Mouse (Mus musculus) small intestine, adult 2 months (tissue): ENCODE measurements at regions not wholly inside any gene's neighbourhood (a gene's known extent, or its start where the extent isn't known, plus 50 kb on each side); places are given as distances from the start of the nearest gene placed in this dataset.

Experiments
- H3K27ac ChIP-seq: fragments of 200-500 bp; 2 replicates; pipeline ENCODE4 v1.5.1; 2012; ENCODE audit warnings: low read depth, low read length, control low read depth, inconsistent platforms; ENCODE audit not compliant: insufficient read depth
- H3K27me3 ChIP-seq: fragments of 200-500 bp; 2 replicates; pipeline ENCODE4 v1.6.1; 2012; ENCODE audit warnings: mild to moderate bottlenecking, moderate library complexity, low read length, inconsistent platforms; ENCODE audit not compliant: control insufficient read depth, insufficient read depth
- H3K36me3 ChIP-seq: fragments of 200-500 bp; 2 replicates; pipeline ENCODE4 v1.6.1; 2012; ENCODE audit warnings: mild to moderate bottlenecking, low read length, control low read depth, inconsistent platforms; ENCODE audit not compliant: control insufficient read depth, insufficient read depth
- H3K4me1 ChIP-seq: fragments of 200-500 bp; 2 replicates; pipeline ENCODE4 v1.6.1; 2012; ENCODE audit warnings: low read length, inconsistent platforms, mixed read lengths; ENCODE audit not compliant: control insufficient read depth, insufficient read depth, insufficient read length
- H3K4me3 ChIP-seq: fragments of 200-500 bp; 2 replicates; pipeline ENCODE4 v1.5.1; 2012; ENCODE audit warnings: low read depth, mild to moderate bottlenecking, control low read depth, inconsistent platforms, low read length, moderate library complexity
- CTCF ChIP-seq: fragments of 200-500 bp; IDR thresholded peaks from 2 replicates; pipeline ENCODE4 v1.5.1; 2012; ENCODE audit warnings: low read depth, mild to moderate bottlenecking, control low read depth, inconsistent platforms, low read length, moderate library complexity, mixed read lengths; ENCODE audit not compliant: insufficient replicate concordance, insufficient read length; ENCODE audit errors: extremely low read depth
- POLR2A ChIP-seq: fragments of 200-500 bp; IDR thresholded peaks from 2 replicates; pipeline ENCODE4 v1.6.1; 2012; ENCODE audit warnings: low read depth, mild to moderate bottlenecking, control low read depth, inconsistent platforms, low read length, moderate library complexity
- WGBS: fragments of 180-500 bp; shearing (Covaris S2); methylation state at CpG from one replicate; pipeline ENCODE4 v1.1.7; 2018; 5-methylcytosine and 5-hydroxymethylcytosine counted together

GRCm38 (mm10) chr13:37504373-37504772 lies 159.4 kb downstream of the Ly86 start:
- H3K4me3 ChIP-seq: no peak overlapping the region
- no peak overlapping the region for H3K27ac ChIP-seq
- H3K36me3 ChIP-seq: no peaks in the 10 kb centered on the region
- WGBS: 47% methylated on average over 10 of the region's 10 CpGs
- peaks cover 27% of the 10 kb centered on the region for H3K4me1 ChIP-seq
- no peaks in the 10 kb centered on the region for H3K27me3 ChIP-seq
- no peak for TF ChIP-seq CTCF
- no peak for TF ChIP-seq POLR2A

- Histone ChIP-seq H3K4me1 (peaks cover 34% of the 10 kb centered on the region), H3K36me3 (no peaks in the 10 kb centered on the region), H3K4me3 (no peak overlapping the region), H3K27ac (peak overlapping the region; percentile 5; the same call in 1 of the 2 replicates), H3K27me3 (no peaks in the 10 kb centered on the region)
- TF ChIP-seq POLR2A (no peak), CTCF (no peak)
- WGBS: 61% methylated on average over 3 of the region's 3 CpGs
These were observed 160.6 kb downstream of the Ly86 start for GRCm38 (mm10) chr13:37505617-37506016.

- TF ChIP-seq POLR2A (no peak), CTCF (no peak)
- 51% methylated on average over 10 of the region's 10 CpGs for WGBS
- Histone ChIP-seq H3K27me3 (no peaks in the 10 kb centered on the region), H3K36me3 (no peaks in the 10 kb centered on the region), H3K4me1 (peaks cover 37% of the 10 kb centered on the region), H3K27ac (peak overlapping the region; percentile 5), H3K4me3 (no peak overlapping the region)
These were observed 161.0 kb downstream of the Ly86 start for GRCm38 (mm10) chr13:37506046-37506445.

- WGBS: 29% methylated on average over 8 of the region's 8 CpGs
- Histone ChIP-seq H3K4me1 (peaks cover 38% of the 10 kb centered on the region), H3K36me3 (no peaks in the 10 kb centered on the region), H3K27me3 (no peaks in the 10 kb centered on the region), H3K4me3 (no peak overlapping the region), H3K27ac (peak overlapping the region; percentile 86)
- TF ChIP-seq POLR2A: no peak
- TF ChIP-seq CTCF: no peak
These were observed 161.7 kb downstream of the Ly86 start for GRCm38 (mm10) chr13:37506701-37507100.

- no peaks in the 10 kb centered on the region for H3K27me3 ChIP-seq
- H3K4me1 ChIP-seq: peaks cover 40% of the 10 kb centered on the region
- H3K4me3 ChIP-seq: peak overlapping the region; percentile 49
- WGBS: 25% methylated on average over 5 of the region's 5 CpGs
- no peaks in the 10 kb centered on the region for H3K36me3 ChIP-seq
- peak overlapping the region; percentile 86 for H3K27ac ChIP-seq
- TF ChIP-seq CTCF (no peak), POLR2A (peak; percentile 38; the same call in 1 of the 2 replicates)
These were observed 162.1 kb downstream of the Ly86 start for GRCm38 (mm10) chr13:37507146-37507545.

- peak overlapping the region; percentile 93 for H3K27ac ChIP-seq
- 13% methylated on average over 19 of the region's 19 CpGs for WGBS
- no peaks in the 10 kb centered on the region for H3K27me3 ChIP-seq
- H3K36me3 ChIP-seq: no peaks in the 10 kb centered on the region
- peak overlapping the region; percentile 50 for H3K4me3 ChIP-seq
- peaks cover 39% of the 10 kb centered on the region for H3K4me1 ChIP-seq
- TF ChIP-seq POLR2A (peak; percentile 36; the same call in 1 of the 2 replicates), CTCF (no peak)
These were observed 163.7 kb downstream of the Ly86 start for GRCm38 (mm10) chr13:37508385-37509351.

GRCm38 (mm10) chr13:37509352-37509851 lies 164.4 kb downstream of the Ly86 start:
- Histone ChIP-seq H3K4me3 (no peak overlapping the region), H3K4me1 (peaks cover 40% of the 10 kb centered on the region), H3K27ac (peak overlapping the region; percentile 93)

More at GRCm38 (mm10) chr13:37509352-37509851, 164.4 kb downstream of the Ly86 start:
- no peaks in the 10 kb centered on the region for H3K36me3 ChIP-seq
- 4% methylated on average over 12 of the region's 12 CpGs for WGBS
- peak; percentile 30; the same call in 1 of the 2 replicates for TF ChIP-seq POLR2A
- TF ChIP-seq CTCF: no peak
- no peaks in the 10 kb centered on the region for H3K27me3 ChIP-seq
